Comparison of ENCODE assay signal across 13 mouse cellular contexts in the genomic region with DNA sequence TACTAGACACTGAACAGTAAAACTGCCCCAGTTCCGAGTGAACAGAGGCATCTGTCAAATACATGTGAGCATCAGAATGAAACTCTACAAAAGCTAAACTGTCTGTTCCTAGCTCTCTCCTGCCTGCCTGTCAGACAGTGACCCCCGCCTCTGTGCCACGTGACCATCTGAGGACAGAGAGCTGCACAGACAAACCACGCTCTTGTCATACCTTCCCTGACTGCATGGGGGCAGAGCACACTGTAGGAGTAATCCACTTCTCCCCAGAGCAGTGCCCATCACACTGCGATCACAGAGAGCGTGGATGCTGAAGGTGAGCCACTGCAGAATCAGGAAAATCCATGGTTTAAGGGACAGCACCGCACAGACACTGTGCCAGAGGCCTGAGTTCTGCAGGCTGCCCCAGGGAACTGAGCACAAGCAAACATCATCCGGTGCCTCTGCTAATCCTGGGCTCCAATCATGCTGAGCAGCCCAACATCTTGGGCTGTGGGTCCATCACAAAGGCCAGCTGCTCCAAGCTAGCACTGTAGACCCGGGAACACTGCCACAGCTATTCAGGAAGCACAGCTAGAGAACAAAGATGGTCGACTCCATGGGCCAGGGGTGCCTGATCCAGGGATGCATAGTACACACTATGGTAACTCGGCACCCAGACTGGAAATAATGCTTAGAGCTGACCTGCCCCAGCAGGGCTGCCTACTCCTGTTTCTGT.
DNase-seq lines count a peak whose midpoint lies in the region; ATAC-seq and TF ChIP-seq lines count a peak whose summit lies in the region.
"Had no signal": no experiment of that assay in that cellular context is flagged by ENCODE, and none has a peak within 500 bp of the region (broad histone marks: within the 10 kb centered on the region; RNA-seq: fewer than 3 reads in every experiment).

No protein-coding gene starts in this region.

- H3K4me3 ChIP-seq in heart, embryonic 14.5 days (ENCODE audit: control insufficient read depth in 1 of 2, insufficient read depth in 1 of 2, low read depth in 1 of 2, low read length in 2 of 2): no peak overlapping the region
- no peak overlapping the region for H3K4me3 ChIP-seq in testis, adult 2 months (ENCODE audit: control insufficient read depth, low read depth, low read length)
- H3K4me3 ChIP-seq in forebrain, postnatal 0 days (ENCODE audit: low read depth, low read length): no peak overlapping the region
- H3K4me3 ChIP-seq: heart, embryonic 13.5 days had no signal

- peaks cover 74% of the 10 kb centered on the region for H3K36me3 ChIP-seq in heart, embryonic 14.5 days (ENCODE audit: control insufficient read depth, insufficient read depth, low read length)
- no peaks in the 10 kb centered on the region; the same call in 1 of the 2 replicates for H3K36me3 ChIP-seq in testis, adult 2 months (ENCODE audit: control insufficient read depth, insufficient read depth, low read length)
- peaks cover 25% of the 10 kb centered on the region for H3K36me3 ChIP-seq in forebrain, postnatal 0 days (ENCODE audit: insufficient read depth)

- H3K4me2 ChIP-seq in heart, embryonic 14.5 days (ENCODE audit: low read length): no peak overlapping the region
- H3K4me2 ChIP-seq in forebrain, postnatal 0 days (ENCODE audit: low read depth): no peak overlapping the region
- H3K4me2 ChIP-seq: heart, embryonic 13.5 days had no signal

- 70% methylated on average over 11 of the region's 11 CpGs for WGBS in heart, embryonic 14.5 days
- WGBS in forebrain, postnatal 0 days: 61% methylated on average over 11 of the region's 11 CpGs

- no peak overlapping the region for H3K27ac ChIP-seq in heart, embryonic 14.5 days (replicated peaks in 1 of 2; ENCODE audit: control insufficient read depth in 1 of 2, insufficient read depth in 1 of 2, low read depth in 2 of 2, low read length in 2 of 2)
- no peak overlapping the region for H3K27ac ChIP-seq in testis, adult 2 months (ENCODE audit: control insufficient read depth, insufficient read depth, low read depth, low read length)
- no peak overlapping the region for H3K27ac ChIP-seq in forebrain, postnatal 0 days (ENCODE audit: low read depth, low read length)
- H3K27ac ChIP-seq: heart, embryonic 13.5 days had no signal

- TF ChIP-seq CTCF in testis, adult 2 months (IDR thresholded peaks at IDR 0.05; ENCODE audit: control insufficient read depth, insufficient read depth, insufficient replicate concordance, low read depth, low read length): peak; percentile 26; the same call in 1 of the 2 replicates
- TF ChIP-seq CTCF in forebrain, postnatal 0 days (IDR thresholded peaks at IDR 0.05; ENCODE audit: low read depth): peak; percentile 51; the same call in 1 of the 2 replicates

- no peak for TF ChIP-seq POLR2A in testis, adult 2 months (IDR thresholded peaks at IDR 0.05; ENCODE audit: control insufficient read depth, low read depth, low read length)

- peaks cover 10 to 20% of the 10 kb centered on the region in 2 experiments for H3K4me1 ChIP-seq in heart, embryonic 14.5 days (ENCODE audit: control insufficient read depth in 2 of 2, insufficient read depth in 2 of 2, low read length in 2 of 2)
- no peaks in the 10 kb centered on the region for H3K4me1 ChIP-seq in testis, adult 2 months (ENCODE audit: control insufficient read depth, insufficient read depth, low read length)
- H3K4me1 ChIP-seq in forebrain, postnatal 0 days (ENCODE audit: insufficient read depth): peaks cover 2% of the 10 kb centered on the region; the same call in 1 of the 2 replicates

- ATAC-seq in heart, embryonic 14.5 days (ENCODE audit: insufficient number of reproducible peaks, insufficient read depth, low FRiP score, low read depth): 0 out of 2 replicates have a peak, but pooled peaks have one; percentile 15
- ATAC-seq in forebrain, postnatal 0 days: peak; percentile 45

- no peaks in the 10 kb centered on the region for H3K27me3 ChIP-seq in heart, embryonic 14.5 days (ENCODE audit: control insufficient read depth, insufficient read depth, low read length)
- no peaks in the 10 kb centered on the region for H3K27me3 ChIP-seq in testis, adult 2 months (ENCODE audit: control insufficient read depth, insufficient read depth, low read length)
- H3K27me3 ChIP-seq in forebrain, postnatal 0 days (ENCODE audit: insufficient read depth, low read length): no peaks in the 10 kb centered on the region
- H3K27me3 ChIP-seq: heart, embryonic 13.5 days had no signal

- intact Hi-C loops in heart, postnatal 25 days (cut with DNase I): loop anchor here (5.0 kb wide), 1 partner anchor 59 kb away; no protein-coding TSS in a partner anchor

- H3K9ac ChIP-seq in heart, embryonic 14.5 days (ENCODE audit: low read length): no peak overlapping the region
- H3K9ac ChIP-seq in forebrain, postnatal 0 days: no peak overlapping the region
- H3K9ac ChIP-seq: heart, embryonic 13.5 days had no signal

- peaks cover 4% of the 10 kb centered on the region; the same call in 1 of the 2 replicates for H3K9me3 ChIP-seq in heart, embryonic 14.5 days (ENCODE audit: control insufficient read depth, low read length)
- H3K9me3 ChIP-seq in forebrain, postnatal 0 days (ENCODE audit: low read length): no peaks in the 10 kb centered on the region
- H3K9me3 ChIP-seq: G1E; heart, embryonic 13.5 days had no signal

- DNase-seq in heart, postnatal 25 days (ENCODE audit: low spot score): no peak
- DNase-seq in testis, postnatal 14 days (ENCODE audit: low spot score): no peak
- DNase-seq in forebrain, postnatal 0 days: no peak
- peak; percentile 41 for DNase-seq in thymus, postnatal 4 days
- DNase-seq in retina, postnatal 1 day: no peak
- DNase-seq: adrenal gland, postnatal 14 days; kidney, adult 8-10 months; lung, postnatal 10 days; right cerebral cortex, adult 18-20 months had no signal
